Mouse (Mus musculus) effector memory CD4-positive, alpha-beta T cell, adult 7 months (primary cell): ENCODE results near the gene 1810065E05Rik. TPM values are rescaled to one million over a fixed set of nuclear protein-coding genes. Genes with fewer than 3 reads are reported as not detected.

ENCODE experiments used
- polyA plus RNA-seq: library from polyadenylated mRNA; unstranded; fragments of 100-300 nt; shearing (Covaris generic); gene quantifications from one replicate; pipeline ENCODE4 v1.2.1, GENCODE M21; 2017

1810065E05Rik gene
- polyA plus RNA-seq: not detected

GRCm38 (mm10) chr11:58420815-58421214 lies at the start of gene 1810065E05Rik:
Gene 1810065E05Rik, plus strand, starts transcription at chr11:58421111.

GRCm38 (mm10) chr11:58378763-58379278 lies 42.1 kb upstream of the 1810065E05Rik start, which contains the start of gene Lypd8:
Gene Lypd8, plus strand, starts transcription at chr11:58379043.

GRCm38 (mm10) chr11:58432259-58432658 lies 11.3 kb downstream of the 1810065E05Rik start, which contains the start of gene Gm12253:
Gene Gm12253, plus strand, starts transcription at chr11:58432559.

GRCm38 (mm10) chr11:58452759-58453158 lies 31.8 kb downstream of the 1810065E05Rik start, which contains the start of gene Lypd9:
Gene Lypd9, minus strand, starts transcription at chr11:58452923.

GRCm38 (mm10) chr11:58462170-58462569 lies 41.3 kb downstream of the 1810065E05Rik start, which contains the start of gene Olfr30:
Gene Olfr30, minus strand, starts transcription at chr11:58462270.

Other genes with a start within 250 kb of the 1810065E05Rik start
- gene Mrpl22, start 249.4 kb upstream of the 1810065E05Rik start, polyA plus RNA-seq: 37.7 TPM
- gene Igtp, start 221.6 kb upstream of the 1810065E05Rik start, polyA plus RNA-seq: 194 TPM
- gene Irgm2, start 221.5 kb upstream of the 1810065E05Rik start, polyA plus RNA-seq: 47.7 TPM
- not detected for gene 4930438A08Rik, start 146.3 kb upstream of the 1810065E05Rik start, polyA plus RNA-seq
- 39.8 TPM for gene Zfp692, start 114.0 kb upstream of the 1810065E05Rik start, polyA plus RNA-seq
- 39.7 TPM for gene Zfp672, start 90.8 kb upstream of the 1810065E05Rik start, polyA plus RNA-seq
- gene Sh3bp5l, start 90.4 kb upstream of the 1810065E05Rik start, polyA plus RNA-seq: 12.9 TPM
- 0.59 TPM for gene Lypd8, start 42.1 kb upstream of the 1810065E05Rik start, polyA plus RNA-seq
- 0.84 TPM for gene Gm12253, start 11.4 kb downstream of the 1810065E05Rik start, polyA plus RNA-seq
- not detected for gene Lypd9, start 31.8 kb downstream of the 1810065E05Rik start, polyA plus RNA-seq
- gene Olfr30, start 41.2 kb downstream of the 1810065E05Rik start, polyA plus RNA-seq: not detected
- gene Olfr332, start 71.4 kb downstream of the 1810065E05Rik start, polyA plus RNA-seq: not detected
- gene Olfr331, start 81.5 kb downstream of the 1810065E05Rik start, polyA plus RNA-seq: not detected
- gene Olfr330, start 113.7 kb downstream of the 1810065E05Rik start, polyA plus RNA-seq: 0.99 TPM
- not detected for gene Olfr329-ps, start 125.3 kb downstream of the 1810065E05Rik start, polyA plus RNA-seq
- 0.18 TPM for gene Olfr328, start 134.5 kb downstream of the 1810065E05Rik start, polyA plus RNA-seq
- 0.37 TPM for gene Olfr224, start 149.4 kb downstream of the 1810065E05Rik start, polyA plus RNA-seq
- gene Olfr325, start 156.6 kb downstream of the 1810065E05Rik start, polyA plus RNA-seq: not detected
- gene Olfr324, start 174.0 kb downstream of the 1810065E05Rik start, polyA plus RNA-seq: not detected
- not detected for gene 2210407C18Rik, start 195.0 kb downstream of the 1810065E05Rik start, polyA plus RNA-seq
- not detected for gene Olfr323, start 209.4 kb downstream of the 1810065E05Rik start, polyA plus RNA-seq
- not detected for gene Trim58, start 219.4 kb downstream of the 1810065E05Rik start, polyA plus RNA-seq
- gene Olfr322, start 237.7 kb downstream of the 1810065E05Rik start, polyA plus RNA-seq: not detected